Mouse (Mus musculus) spleen, embryonic (tissue): ENCODE results near the gene Padi6.

Experiments used
- CTCF ChIA-PET: fragments of 350-600 bp; sonication (Branson Sonifier 250); formaldehyde crosslinking; loops from one replicate; lab custom pipeline; 2022; lab: Charles Lee

The Padi6 gene

GRCm38 (mm10) chr4:140753366-140753765 lies 10.9 kb upstream of the Padi6 start:
- CTCF ChIA-PET: no interaction called here

- CTCF ChIA-PET: interaction anchor here (0.7 kb wide), 1 partner anchor 294 kb away, joined by 6 read pairs; no protein-coding TSS in a partner anchor
These were observed 7.9 kb upstream of the Padi6 start for GRCm38 (mm10) chr4:140750328-140750727.

- CTCF ChIA-PET: no interaction called here
These were observed 5.5 kb upstream of the Padi6 start for GRCm38 (mm10) chr4:140747978-140748377.

- CTCF ChIA-PET: interaction anchor here (0.5 to 0.7 kb wide), 2 partner anchors 220 to 1867 kb away, joined by 4 to 12 read pairs; partner anchors contain the start of gene Pla2g2e
These were observed 2.2 kb upstream of the Padi6 start for GRCm38 (mm10) chr4:140744654-140745053.

- CTCF ChIA-PET: interaction anchor here (0.6 kb wide), 1 partner anchor 188 kb away, joined by 3 read pairs; no protein-coding TSS in a partner anchor
These were observed 643 bp upstream of the Padi6 start for GRCm38 (mm10) chr4:140743086-140743485.

- CTCF ChIA-PET: interaction anchor here (0.6 kb wide), 1 partner anchor 215 kb away, joined by 5 read pairs; no protein-coding TSS in a partner anchor
These were observed 1.0 kb downstream of the Padi6 start for GRCm38 (mm10) chr4:140741401-140741800.

GRCm38 (mm10) chr4:140740655-140741054 lies 1.8 kb downstream of the Padi6 start:
- CTCF ChIA-PET: interaction anchor here (0.6 kb wide), 1 partner anchor 50 kb away, joined by 3 read pairs; no protein-coding TSS in a partner anchor

- CTCF ChIA-PET: interaction anchor here (0.6 kb wide), 1 partner anchor 1486 kb away, joined by 3 read pairs; no protein-coding TSS in a partner anchor
These were observed 9.6 kb downstream of the Padi6 start for GRCm38 (mm10) chr4:140732871-140733270.

- CTCF ChIA-PET: interaction anchor here (0.6 to 0.7 kb wide), 3 partner anchors 26 to 213 kb away, joined by 3 to 4 read pairs (median 3); no protein-coding TSS in a partner anchor
These were observed 10.8 kb downstream of the Padi6 start for GRCm38 (mm10) chr4:140731654-140732053.

GRCm38 (mm10) chr4:140726907-140727306 lies 15.5 kb downstream of the Padi6 start:
- CTCF ChIA-PET: no interaction called here

GRCm38 (mm10) chr4:140724739-140725138 lies 17.7 kb downstream of the Padi6 start:
- CTCF ChIA-PET: interaction anchor here (0.5 kb wide), 1 partner anchor 566 kb away, joined by 5 read pairs; no protein-coding TSS in a partner anchor

GRCm38 (mm10) chr4:140723801-140724200 lies 18.6 kb downstream of the Padi6 start:
- CTCF ChIA-PET: interaction anchor here (0.8 kb wide), 1 partner anchor 91 kb away, joined by 3 read pairs; no protein-coding TSS in a partner anchor

- CTCF ChIA-PET: interaction anchor here (0.7 kb wide), 1 partner anchor 101 kb away, joined by 3 read pairs; no protein-coding TSS in a partner anchor
These were observed 19.3 kb downstream of the Padi6 start for GRCm38 (mm10) chr4:140723192-140723591.

- CTCF ChIA-PET: interaction anchor here (0.7 kb wide), 1 partner anchor 101 kb away, joined by 3 read pairs; no protein-coding TSS in a partner anchor
These were observed 19.7 kb downstream of the Padi6 start for GRCm38 (mm10) chr4:140722710-140723109.

GRCm38 (mm10) chr4:140721968-140722490 lies 20.4 kb downstream of the Padi6 start:
- CTCF ChIA-PET: no interaction called here

GRCm38 (mm10) chr4:140720091-140720490 lies 22.4 kb downstream of the Padi6 start:
- CTCF ChIA-PET: interaction anchor here (0.6 kb wide), 1 partner anchor 382 kb away, joined by 3 read pairs; no protein-coding TSS in a partner anchor

GRCm38 (mm10) chr4:140718436-140718835 lies 24.0 kb downstream of the Padi6 start:
- CTCF ChIA-PET: interaction anchor here (0.6 kb wide), 2 partner anchors 13 to 50 kb away, joined by 3 read pairs; no protein-coding TSS in a partner anchor

- CTCF ChIA-PET: no interaction called here
These were observed 25.4 kb downstream of the Padi6 start for GRCm38 (mm10) chr4:140716994-140717393.

- CTCF ChIA-PET: no interaction called here
These were observed 27.9 kb downstream of the Padi6 start for GRCm38 (mm10) chr4:140714586-140714985.

GRCm38 (mm10) chr4:140713480-140714365 lies 28.7 kb downstream of the Padi6 start:
- CTCF ChIA-PET: interaction anchor here (0.6 kb wide), 1 partner anchor 37 kb away, joined by 3 read pairs; no protein-coding TSS in a partner anchor

- CTCF ChIA-PET: no interaction called here
These were observed 31.1 kb downstream of the Padi6 start for GRCm38 (mm10) chr4:140711360-140711759.

GRCm38 (mm10) chr4:140710781-140711180 lies 31.7 kb downstream of the Padi6 start:
- CTCF ChIA-PET: no interaction called here
